22 mouse cellular contexts compared by ENCODE assay signal in the genomic region with DNA sequence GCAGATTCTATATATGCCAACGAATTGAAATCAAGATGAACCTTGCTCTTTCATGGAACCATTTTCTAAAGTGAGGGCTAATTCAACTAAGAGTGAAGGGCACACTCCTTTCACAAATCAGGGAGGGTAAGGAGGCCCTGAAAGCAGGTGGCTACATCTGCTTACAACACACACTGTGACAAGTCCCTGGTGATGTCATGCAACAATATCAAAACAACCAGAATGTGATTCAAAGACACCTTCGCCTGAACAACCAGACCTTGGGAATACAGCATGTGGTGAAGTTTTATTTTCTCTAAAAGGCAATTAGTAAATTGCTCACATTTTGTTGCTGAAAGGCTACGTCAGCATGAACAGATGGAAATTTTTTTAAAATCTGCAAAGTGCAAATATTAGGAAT.
DNase-seq lines count a peak whose midpoint lies in the region; ATAC-seq and TF ChIP-seq lines count a peak whose summit lies in the region.
"Had no signal": no experiment of that assay in that cellular context is flagged by ENCODE, and none has a peak within 500 bp of the region (broad histone marks: within the 10 kb centered on the region; RNA-seq: fewer than 3 reads in every experiment).

No protein-coding gene starts in this region.

- no peak for TF ChIP-seq POLR2A in brain, embryonic 14.5 days (IDR thresholded peaks at IDR 0.05; ENCODE audit: borderline replicate concordance, extremely low read depth, insufficient read depth, insufficient read length, poor library complexity, severe bottlenecking)

- H3K9me3 ChIP-seq in forebrain, embryonic 15.5 days = no peaks in the 10 kb centered on the region
- no peaks in the 10 kb centered on the region for H3K9me3 ChIP-seq in forebrain, embryonic 11.5 days (ENCODE audit: control insufficient read depth, low read length)
- H3K9me3 ChIP-seq in forebrain, postnatal 0 days (ENCODE audit: low read length) = no peaks in the 10 kb centered on the region
- H3K9me3 ChIP-seq in hindbrain, embryonic 16.5 days (ENCODE audit: control insufficient read depth, low read length) = no peaks in the 10 kb centered on the region
- no peaks in the 10 kb centered on the region for H3K9me3 ChIP-seq in liver, embryonic 12.5 days (replicated peaks)
- H3K9me3 ChIP-seq: embryonic facial prominence, embryonic 13.5 days; hindbrain, embryonic 12.5 days; hindbrain, embryonic 15.5 days; intestine, embryonic 15.5 days had no signal

- H3K4me3 ChIP-seq in forebrain, embryonic 15.5 days = no peak overlapping the region
- H3K4me3 ChIP-seq in forebrain, embryonic 11.5 days (ENCODE audit: low read depth, low read length) = no peak overlapping the region
- H3K4me3 ChIP-seq in forebrain, postnatal 0 days (ENCODE audit: low read depth, low read length) = no peak overlapping the region
- H3K4me3 ChIP-seq in hindbrain, embryonic 16.5 days (ENCODE audit: low read length) = no peak overlapping the region
- no peak overlapping the region for H3K4me3 ChIP-seq in liver, embryonic 12.5 days
- H3K4me3 ChIP-seq: embryonic facial prominence, embryonic 13.5 days; erythroblast, embryonic 14.5 days; gastrocnemius, adult 2 months; hindbrain, embryonic 12.5 days; hindbrain, embryonic 15.5 days; intestine, embryonic 15.5 days had no signal

- no peak overlapping the region for H3K9ac ChIP-seq in forebrain, embryonic 15.5 days (replicated peaks)
- H3K9ac ChIP-seq in forebrain, embryonic 11.5 days (ENCODE audit: low read length) = no peak overlapping the region
- H3K9ac ChIP-seq in forebrain, postnatal 0 days = no peak overlapping the region
- no peak overlapping the region for H3K9ac ChIP-seq in hindbrain, embryonic 16.5 days (ENCODE audit: low read depth, low read length)
- no peak overlapping the region for H3K9ac ChIP-seq in liver, embryonic 12.5 days
- H3K9ac ChIP-seq: embryonic facial prominence, embryonic 13.5 days; hindbrain, embryonic 12.5 days; hindbrain, embryonic 15.5 days; intestine, embryonic 15.5 days had no signal

- no peak for TF ChIP-seq CTCF in brain, embryonic 14.5 days (IDR thresholded peaks at IDR 0.05; ENCODE audit: borderline replicate concordance, extremely low read depth, insufficient read depth, insufficient read length)
- no peak for TF ChIP-seq CTCF in forebrain, postnatal 0 days (IDR thresholded peaks at IDR 0.05; ENCODE audit: low read depth)

- no peak overlapping the region for H3K4me2 ChIP-seq in forebrain, embryonic 15.5 days (replicated peaks)
- no peak overlapping the region for H3K4me2 ChIP-seq in forebrain, embryonic 11.5 days (ENCODE audit: low read depth, low read length, severe bottlenecking)
- no peak overlapping the region for H3K4me2 ChIP-seq in forebrain, postnatal 0 days (ENCODE audit: low read depth)
- no peak overlapping the region for H3K4me2 ChIP-seq in hindbrain, embryonic 16.5 days (ENCODE audit: low read length)
- no peak overlapping the region for H3K4me2 ChIP-seq in liver, embryonic 12.5 days
- H3K4me2 ChIP-seq: embryonic facial prominence, embryonic 13.5 days; heart, embryonic 11.5 days; hindbrain, embryonic 12.5 days; hindbrain, embryonic 15.5 days; intestine, embryonic 15.5 days had no signal

- peak overlapping the region; percentile 55 for H3K27ac ChIP-seq in forebrain, embryonic 15.5 days (replicated peaks)
- H3K27ac ChIP-seq in forebrain, embryonic 11.5 days (ENCODE audit: low read depth, low read length) = no peak overlapping the region
- H3K27ac ChIP-seq in forebrain, postnatal 0 days (ENCODE audit: low read depth, low read length) = 0 out of 2 replicates have a peak overlapping the region, but pooled peaks have one; percentile 23
- no peak overlapping the region for H3K27ac ChIP-seq in hindbrain, embryonic 16.5 days (ENCODE audit: low read depth, low read length)
- no peak overlapping the region for H3K27ac ChIP-seq in liver, embryonic 12.5 days
- H3K27ac ChIP-seq: embryonic facial prominence, embryonic 13.5 days; gastrocnemius, adult 2 months; hindbrain, embryonic 12.5 days; hindbrain, embryonic 15.5 days; intestine, embryonic 15.5 days had no signal

- H3K27me3 ChIP-seq in forebrain, embryonic 15.5 days = no peaks in the 10 kb centered on the region
- H3K27me3 ChIP-seq in forebrain, embryonic 11.5 days (ENCODE audit: control insufficient read depth, insufficient read depth, low read length) = no peaks in the 10 kb centered on the region
- no peaks in the 10 kb centered on the region for H3K27me3 ChIP-seq in forebrain, postnatal 0 days (ENCODE audit: insufficient read depth, low read length)
- no peaks in the 10 kb centered on the region for H3K27me3 ChIP-seq in hindbrain, embryonic 16.5 days (replicated peaks; ENCODE audit: control insufficient read depth, insufficient read depth, low read length)
- H3K27me3 ChIP-seq in liver, embryonic 12.5 days (replicated peaks) = no peaks in the 10 kb centered on the region
- H3K27me3 ChIP-seq: embryonic facial prominence, embryonic 13.5 days; hindbrain, embryonic 12.5 days; hindbrain, embryonic 15.5 days; intestine, embryonic 15.5 days had no signal

- H3K4me1 ChIP-seq in forebrain, embryonic 15.5 days = peaks cover 4% of the 10 kb centered on the region; the same call in 1 of the 2 replicates
- H3K4me1 ChIP-seq in forebrain, embryonic 11.5 days (replicated peaks; ENCODE audit: control insufficient read depth, insufficient read depth, low read length) = no peaks in the 10 kb centered on the region
- H3K4me1 ChIP-seq in forebrain, postnatal 0 days (ENCODE audit: insufficient read depth) = no peaks in the 10 kb centered on the region
- no peaks in the 10 kb centered on the region for H3K4me1 ChIP-seq in hindbrain, embryonic 16.5 days (ENCODE audit: control insufficient read depth, insufficient read depth, low read depth, low read length)
- H3K4me1 ChIP-seq in liver, embryonic 12.5 days = no peaks in the 10 kb centered on the region
- H3K4me1 ChIP-seq: embryonic facial prominence, embryonic 13.5 days; hindbrain, embryonic 12.5 days; hindbrain, embryonic 15.5 days; intestine, embryonic 15.5 days had no signal

- H3K36me3 ChIP-seq in forebrain, embryonic 15.5 days = no peaks in the 10 kb centered on the region
- H3K36me3 ChIP-seq in forebrain, embryonic 11.5 days (ENCODE audit: control insufficient read depth, insufficient read depth, low read length) = no peaks in the 10 kb centered on the region
- H3K36me3 ChIP-seq in forebrain, postnatal 0 days (ENCODE audit: insufficient read depth) = no peaks in the 10 kb centered on the region
- H3K36me3 ChIP-seq in hindbrain, embryonic 16.5 days (ENCODE audit: control insufficient read depth, insufficient read depth, low read length) = peaks cover 3% of the 10 kb centered on the region
- no peaks in the 10 kb centered on the region for H3K36me3 ChIP-seq in liver, embryonic 12.5 days
- H3K36me3 ChIP-seq: embryonic facial prominence, embryonic 13.5 days; hindbrain, embryonic 15.5 days; intestine, embryonic 15.5 days had no signal

- WGBS in forebrain, embryonic 15.5 days = 61% methylated on average over 3 of the region's 3 CpGs
- WGBS in forebrain, embryonic 11.5 days = 88% methylated on average over 3 of the region's 3 CpGs
- 54% methylated on average over 3 of the region's 3 CpGs for WGBS in forebrain, postnatal 0 days
- 76% methylated on average over 3 of the region's 3 CpGs for WGBS in hindbrain, embryonic 16.5 days
- WGBS in liver, embryonic 12.5 days (ENCODE audit: insufficient replicate concordance) = 55% methylated on average over 3 of the region's 3 CpGs

- no peak for DNase-seq in forebrain, embryonic 11.5 days (ENCODE audit: low spot score)
- peak; percentile 11 for DNase-seq in brain, adult 2 months (ENCODE audit: low read depth, low spot score)
- peak; percentile 53 for DNase-seq in brain, embryonic 14.5 days (ENCODE audit: low read depth)
- no peak for DNase-seq in forebrain, postnatal 0 days
- DNase-seq: adrenal gland, adult 2 months; adrenal gland, postnatal 14 days; cerebellum, adult 18-20 months; cerebellum, postnatal 14 days; gastrocnemius, adult 2 months; gastrocnemius, postnatal 14 days; heart, adult 11 months; kidney, adult 11 months had no signal

- peak; percentile 26; the same call in 1 of the 2 replicates for ATAC-seq in forebrain, embryonic 15.5 days (replicated peaks)
- ATAC-seq in forebrain, embryonic 11.5 days (replicated peaks; ENCODE audit: low FRiP score) = no peak
- ATAC-seq in forebrain, postnatal 0 days = peak; percentile 63
- ATAC-seq in hindbrain, embryonic 16.5 days = no peak
- ATAC-seq in liver, embryonic 12.5 days = no peak
- ATAC-seq: CD4-positive, CD25-positive, alpha-beta regulatory T cell, adult 4 months; intestine, embryonic 15.5 days had no signal

Comparison
In these comparisons a context has a peak if more than half of its experiments do, and no peak if none do; other contexts are left out.
1. ATAC-seq: peak in forebrain, embryonic 15.5 days (single experiment) and forebrain, postnatal 0 days (single experiment); none in forebrain, embryonic 11.5 days (single experiment), hindbrain, embryonic 16.5 days (single experiment) and liver, embryonic 12.5 days (single experiment).
2. H3K27ac ChIP-seq: peak in forebrain, embryonic 15.5 days (single experiment) and forebrain, postnatal 0 days (single experiment); none in forebrain, embryonic 11.5 days (single experiment), hindbrain, embryonic 16.5 days (single experiment) and liver, embryonic 12.5 days (single experiment).
3. DNase-seq: peak in brain, adult 2 months (single experiment) and brain, embryonic 14.5 days (single experiment); none in forebrain, embryonic 11.5 days (single experiment) and forebrain, postnatal 0 days (single experiment).